In the genomic region with DNA sequence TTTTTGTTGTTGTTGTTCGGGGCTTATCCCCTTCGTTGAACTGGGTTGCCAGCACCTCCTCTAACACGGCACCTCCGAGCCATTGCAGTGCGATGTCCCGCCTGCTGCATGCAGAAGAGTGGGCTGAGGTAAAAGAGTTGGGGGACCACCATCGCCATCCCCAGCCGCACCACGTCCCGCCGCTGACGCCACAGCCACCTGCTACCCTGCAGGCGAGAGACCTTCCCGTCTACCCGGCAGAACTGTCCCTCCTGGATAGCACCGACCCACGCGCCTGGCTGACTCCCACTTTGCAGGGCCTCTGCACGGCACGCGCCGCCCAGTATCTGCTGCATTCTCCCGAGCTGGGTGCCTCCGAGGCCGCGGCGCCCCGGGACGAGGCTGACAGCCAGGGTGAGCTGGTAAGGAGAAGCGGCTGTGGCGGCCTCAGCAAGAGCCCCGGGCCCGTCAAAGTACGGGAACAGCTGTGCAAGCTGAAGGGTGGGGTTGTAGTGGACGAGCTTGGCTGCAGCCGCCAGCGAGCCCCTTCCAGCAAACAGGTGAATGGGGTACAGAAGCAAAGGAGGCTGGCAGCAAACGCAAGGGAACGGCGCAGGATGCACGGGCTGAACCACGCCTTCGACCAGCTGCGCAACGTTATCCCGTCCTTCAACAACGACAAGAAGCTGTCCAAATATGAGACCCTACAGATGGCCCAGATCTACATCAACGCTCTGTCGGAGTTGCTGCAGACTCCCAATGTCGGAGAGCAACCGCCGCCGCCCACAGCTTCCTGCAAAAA, we compare ENCODE assay signal across 10 mouse cellular contexts. TPM values are rescaled to one million over a fixed set of nuclear protein-coding genes. Genes with fewer than 3 reads are reported as not detected.
DNase-seq lines count a peak whose midpoint lies in the region; ATAC-seq and TF ChIP-seq lines count a peak whose summit lies in the region.
"Had no signal": no experiment of that assay in that cellular context is flagged by ENCODE, and none has a peak within 500 bp of the region (broad histone marks: within the 10 kb centered on the region; RNA-seq: fewer than 3 reads in every experiment).

No protein-coding gene starts in this region.

- H3K79me2 ChIP-seq in heart, adult 2 months (replicated peaks; ENCODE audit: control insufficient read depth, insufficient read depth, low read length) = no peaks in the 10 kb centered on the region

- H3K27ac ChIP-seq in heart, adult 2 months = no peak overlapping the region
- no peak overlapping the region for H3K27ac ChIP-seq in embryonic facial prominence, embryonic 12.5 days
- no peak overlapping the region for H3K27ac ChIP-seq in hindbrain, embryonic 15.5 days (replicated peaks)
- no peak overlapping the region for H3K27ac ChIP-seq in liver, embryonic 15.5 days (replicated peaks)
- H3K27ac ChIP-seq in stomach, embryonic 14.5 days (ENCODE audit: low read length) = no peak overlapping the region

- TF ChIP-seq CTCF in heart, adult 2 months (IDR thresholded peaks at IDR 0.05) = no peak

- DNase-seq in heart, adult 2 months = peak; percentile 4 to 24
- DNase-seq in heart, postnatal 25 days (ENCODE audit: low spot score) = no peak
- peak; percentile 34 for DNase-seq in Muller cell, postnatal 12 days (ENCODE audit: inconsistent ontology term)
- no peak for DNase-seq in thymus, postnatal 25 days

- TF ChIP-seq EP300 in heart, adult 2 months (IDR thresholded peaks at IDR 0.05; ENCODE audit: insufficient read depth, low read depth, low read length) = no peak

- H3K36me3 ChIP-seq in heart, adult 2 months (ENCODE audit: control insufficient read depth, insufficient read depth, low read length) = no peaks in the 10 kb centered on the region
- no peaks in the 10 kb centered on the region for H3K36me3 ChIP-seq in embryonic facial prominence, embryonic 12.5 days
- no peaks in the 10 kb centered on the region for H3K36me3 ChIP-seq in hindbrain, embryonic 15.5 days
- H3K36me3 ChIP-seq in liver, embryonic 15.5 days (replicated peaks) = no peaks in the 10 kb centered on the region
- H3K36me3 ChIP-seq in stomach, embryonic 14.5 days (ENCODE audit: control insufficient read depth, insufficient read depth, low read length) = no peaks in the 10 kb centered on the region

- H3K4me3 ChIP-seq in heart, adult 2 months = peak overlapping the region; percentile 26; the same call in 1 of the 2 replicates
- peak overlapping the region; percentile 41 for H3K4me3 ChIP-seq in embryonic facial prominence, embryonic 12.5 days
- H3K4me3 ChIP-seq in hindbrain, embryonic 15.5 days = peak overlapping the region; percentile 39
- peak overlapping the region; percentile 29 for H3K4me3 ChIP-seq in liver, embryonic 15.5 days (replicated peaks)
- H3K4me3 ChIP-seq in stomach, embryonic 14.5 days (ENCODE audit: low read depth, low read length) = peak overlapping the region; percentile 38

- no peak overlapping the region for H3K9ac ChIP-seq in heart, adult 2 months (ENCODE audit: low read depth, low read length)
- 0 out of 2 replicates have a peak overlapping the region, but pooled peaks have one; percentile 24 for H3K9ac ChIP-seq in embryonic facial prominence, embryonic 12.5 days
- 0 out of 2 replicates have a peak overlapping the region, but pooled peaks have one; percentile 17 for H3K9ac ChIP-seq in hindbrain, embryonic 15.5 days
- no peak overlapping the region for H3K9ac ChIP-seq in liver, embryonic 15.5 days
- H3K9ac ChIP-seq in stomach, embryonic 14.5 days (replicated peaks; ENCODE audit: low read depth, low read length) = no peak overlapping the region

- H3K27me3 ChIP-seq in heart, adult 2 months (ENCODE audit: control insufficient read depth, insufficient read depth, low read length) = peaks cover 18% of the 10 kb centered on the region
- peaks cover 65% of the 10 kb centered on the region for H3K27me3 ChIP-seq in embryonic facial prominence, embryonic 12.5 days
- peaks cover 65% of the 10 kb centered on the region for H3K27me3 ChIP-seq in hindbrain, embryonic 15.5 days
- H3K27me3 ChIP-seq in liver, embryonic 15.5 days = peaks cover 74% of the 10 kb centered on the region
- peaks cover 48% of the 10 kb centered on the region for H3K27me3 ChIP-seq in stomach, embryonic 14.5 days (ENCODE audit: control insufficient read depth, insufficient read depth, low read length)

- peak; percentile 74 for ATAC-seq in embryonic facial prominence, embryonic 12.5 days (ENCODE audit: insufficient number of reproducible peaks, insufficient read depth, low FRiP score, low TSS enrichment)
- peak; percentile 58 for ATAC-seq in hindbrain, embryonic 15.5 days (ENCODE audit: low FRiP score, low read depth)
- no peak for ATAC-seq in liver, embryonic 15.5 days (ENCODE audit: insufficient read depth)
- ATAC-seq in stomach, embryonic 14.5 days (ENCODE audit: insufficient number of reproducible peaks, insufficient read depth, low FRiP score, low read depth) = peak; percentile 53; the same call in 1 of the 2 replicates

- no peak for TF ChIP-seq POLR2A in heart, adult 2 months (IDR thresholded peaks at IDR 0.05; ENCODE audit: insufficient read depth, low read depth, low read length)

- no peaks in the 10 kb centered on the region for H3K9me3 ChIP-seq in embryonic facial prominence, embryonic 12.5 days
- H3K9me3 ChIP-seq in hindbrain, embryonic 15.5 days = no peaks in the 10 kb centered on the region
- no peaks in the 10 kb centered on the region for H3K9me3 ChIP-seq in liver, embryonic 15.5 days (replicated peaks)
- no peaks in the 10 kb centered on the region; the same call in 1 of the 2 replicates for H3K9me3 ChIP-seq in stomach, embryonic 14.5 days (ENCODE audit: control insufficient read depth, low read depth, low read length)

- H3K4me1 ChIP-seq in heart, adult 2 months (ENCODE audit: control insufficient read depth, insufficient read depth, low read length) = no peaks in the 10 kb centered on the region
- peaks cover 19% of the 10 kb centered on the region for H3K4me1 ChIP-seq in embryonic facial prominence, embryonic 12.5 days
- peaks cover 38% of the 10 kb centered on the region for H3K4me1 ChIP-seq in hindbrain, embryonic 15.5 days (replicated peaks)
- peaks cover 8% of the 10 kb centered on the region; the same call in 1 of the 2 replicates for H3K4me1 ChIP-seq in liver, embryonic 15.5 days (replicated peaks)
- peaks cover 15% of the 10 kb centered on the region; the same call in 1 of the 2 replicates for H3K4me1 ChIP-seq in stomach, embryonic 14.5 days (ENCODE audit: control insufficient read depth, insufficient read depth, low read length)

- peak overlapping the region; percentile 74 for H3K4me2 ChIP-seq in embryonic facial prominence, embryonic 12.5 days (replicated peaks)
- H3K4me2 ChIP-seq in hindbrain, embryonic 15.5 days = peak overlapping the region; percentile 59
- H3K4me2 ChIP-seq in liver, embryonic 15.5 days = peak overlapping the region; percentile 58
- peak overlapping the region; percentile 80 for H3K4me2 ChIP-seq in stomach, embryonic 14.5 days (replicated peaks; ENCODE audit: low read depth, low read length)

- intact Hi-C loops in heart, adult 2 months (cut with DNase I) = no loop called here
- intact Hi-C loops in heart, postnatal 25 days (cut with DNase I) = no loop called here

- WGBS in heart, adult 2 months = 1% methylated on average over 53 of the region's 53 CpGs
- WGBS in embryonic facial prominence, embryonic 12.5 days = under 1% methylated on average over 53 of the region's 53 CpGs
- WGBS in hindbrain, embryonic 15.5 days = under 1% methylated on average over 53 of the region's 53 CpGs
- WGBS in liver, embryonic 15.5 days (ENCODE audit: insufficient replicate concordance) = under 1% methylated on average over 53 of the region's 53 CpGs
- under 1% methylated on average over 53 of the region's 53 CpGs for WGBS in stomach, embryonic 14.5 days

RNA-seq across cellular contexts. Expression of a gene that starts 0.5 kb away (rescaled TPM):
- not detected for total RNA-seq in heart, adult 2 months (2021)
- not detected in 2 replicates for polyA plus RNA-seq in heart, adult 2 months (2012; rRNA removed)
- not detected for total RNA-seq in heart, postnatal 25 days (2021)
- 0.24 and 0.84 TPM in 2 replicates for polyA plus RNA-seq in embryonic facial prominence, embryonic 12.5 days (2016; fragmentation: Nextera tagmentation; extraction: Ambion mirVana)
- 13.9 and 17.5 TPM in 2 replicates for polyA plus RNA-seq in hindbrain, embryonic 15.5 days (2015; fragmentation: Nextera tagmentation; extraction: Ambion mirVana)
- polyA plus RNA-seq in liver, embryonic 15.5 days (2015; fragmentation: Nextera tagmentation; extraction: Ambion mirVana) = not detected in 2 replicates
- 0.38 TPM in 1 of 2 replicates, not detected in the other for polyA plus RNA-seq in stomach, embryonic 14.5 days (2014; fragmentation: Nextera tagmentation; extraction: Ambion mirVana)
- total RNA-seq: heart, postnatal 36 days; MEL had no signal

Comparison
In these comparisons a context has a peak if more than half of its experiments do, and no peak if none do; other contexts are left out.
1. DNase-seq: peak in heart, adult 2 months (2 of 2) and Muller cell, postnatal 12 days (single experiment); none in heart, postnatal 25 days (single experiment) and thymus, postnatal 25 days (single experiment).
2. H3K9ac ChIP-seq: peak in embryonic facial prominence, embryonic 12.5 days (single experiment) and hindbrain, embryonic 15.5 days (single experiment); none in heart, adult 2 months (single experiment), liver, embryonic 15.5 days (single experiment) and stomach, embryonic 14.5 days (single experiment).
3. Peak in every context shown above with its lines, with median percentiles within 50 percentile points of each other: H3K4me3 ChIP-seq and H3K4me2 ChIP-seq.